Mouse (Mus musculus) forebrain, embryonic 15.5 days (tissue): Measurements from ENCODE around the gene D630003M21Rik. TPM values are rescaled to one million over a fixed set of nuclear protein-coding genes. Genes with fewer than 3 reads are reported as not detected.

ENCODE experiments used
- ATAC-seq: fragments of 200-750 bp; cut with Nextera tagmentation; replicated peaks from 2 replicates; pipeline ENCODE4 v1.8.0; 2017; ENCODE audit warnings: mild to moderate bottlenecking, moderate TSS enrichment, moderate library complexity
- H3K27ac ChIP-seq: fragments of 300-500 bp; sonication (generic); replicated peaks from 2 replicates; pipeline ENCODE4 v1.5.1; 2015; ENCODE audit warnings: mild to moderate bottlenecking, inconsistent platforms
- H3K27me3 ChIP-seq: fragments of 300-500 bp; sonication (generic); 2 replicates; pipeline ENCODE4 v1.6.1; 2015; ENCODE audit warnings: inconsistent platforms
- H3K36me3 ChIP-seq: fragments of 300-500 bp; sonication (generic); 2 replicates; pipeline ENCODE4 v1.6.1; 2015; ENCODE audit warnings: mild to moderate bottlenecking, inconsistent platforms
- H3K4me1 ChIP-seq: fragments of 300-500 bp; sonication (generic); 2 replicates; pipeline ENCODE4 v1.6.1; 2015; ENCODE audit warnings: inconsistent platforms
- H3K4me2 ChIP-seq: fragments of 300-500 bp; sonication (generic); replicated peaks from 2 replicates; pipeline ENCODE4 v1.6.1; 2015; ENCODE audit warnings: mild to moderate bottlenecking, inconsistent platforms
- H3K4me3 ChIP-seq: fragments of 300-500 bp; sonication (generic); 2 replicates; pipeline ENCODE4 v1.5.1; 2015; ENCODE audit warnings: mild to moderate bottlenecking, inconsistent platforms
- H3K9ac ChIP-seq: fragments of 300-500 bp; sonication (generic); replicated peaks from 2 replicates; pipeline ENCODE4 v1.6.1; 2015; ENCODE audit warnings: mild to moderate bottlenecking, inconsistent platforms
- H3K9me3 ChIP-seq: fragments of 300-500 bp; sonication (generic); 2 replicates; pipeline ENCODE4 v1.6.1; 2016; ENCODE audit warnings: inconsistent platforms
- WGBS: fragments of 180-500 bp; shearing (Covaris S2); methylation state at CpG from one replicate; pipeline ENCODE4 v1.1.7; 2015; ENCODE audit warnings: mixed read lengths; 5-methylcytosine and 5-hydroxymethylcytosine counted together
- polyA plus RNA-seq: library from polyadenylated mRNA; unstranded; fragments of >200 nt; fragmentation: Nextera tagmentation; extraction: Ambion mirVana; gene quantifications from 2 replicates; pipeline ENCODE4 v1.2.1, GENCODE M21; 2015

Gene D630003M21Rik
- polyA plus RNA-seq, 1 experiment from 2014 or later: 2.4 TPM

DNA sequence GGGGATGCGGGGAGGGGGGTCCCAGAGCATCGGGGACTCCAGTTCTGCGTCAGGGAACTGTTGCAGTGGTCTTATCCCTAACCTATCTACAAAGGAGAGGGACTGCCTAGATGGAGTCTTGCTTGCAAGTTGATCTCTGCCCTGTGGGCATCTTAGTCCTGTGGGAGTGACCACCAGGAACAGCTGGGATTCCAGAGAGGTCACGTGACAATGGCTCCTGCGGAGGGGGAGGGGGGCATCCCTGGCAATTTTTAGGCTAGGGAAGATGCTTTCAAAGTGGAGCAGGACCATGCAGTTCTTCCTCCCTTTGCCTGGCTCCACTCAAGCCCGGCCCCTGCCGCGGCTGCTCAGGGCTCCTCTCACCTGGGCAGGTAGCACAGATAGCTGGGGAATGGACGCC lies 19.2 kb downstream of the D630003M21Rik start:
- Histone ChIP-seq H3K27me3 (no peaks in the 10 kb centered on the region), H3K4me2 (no peak overlapping the region), H3K4me3 (no peak overlapping the region), H3K36me3 (no peaks in the 10 kb centered on the region), H3K27ac (no peak overlapping the region), H3K9ac (no peak overlapping the region), H3K4me1 (peaks cover 10% of the 10 kb centered on the region; the same call in 1 of the 2 replicates), H3K9me3 (no peaks in the 10 kb centered on the region)
- ATAC-seq: no peak
- 66% methylated on average over 9 of the region's 9 CpGs for WGBS

GRCm38 (mm10) chr2:158207848-158208247 lies 21.2 kb downstream of the D630003M21Rik start:
- no peak overlapping the region for H3K9ac ChIP-seq
- ATAC-seq: peak; percentile 49; the same call in 1 of the 2 replicates
- H3K4me3 ChIP-seq: no peak overlapping the region
- peaks cover 10% of the 10 kb centered on the region; the same call in 1 of the 2 replicates for H3K4me1 ChIP-seq
- WGBS: 5% methylated on average over 12 of the region's 12 CpGs
- no peak overlapping the region for H3K27ac ChIP-seq
- no peaks in the 10 kb centered on the region for H3K36me3 ChIP-seq
- H3K27me3 ChIP-seq: no peaks in the 10 kb centered on the region
- H3K9me3 ChIP-seq: no peaks in the 10 kb centered on the region
- H3K4me2 ChIP-seq: no peak overlapping the region

GRCm38 (mm10) chr2:158204114-158204513 lies 24.9 kb downstream of the D630003M21Rik start:
- no peaks in the 10 kb centered on the region for H3K9me3 ChIP-seq
- no peak overlapping the region for H3K27ac ChIP-seq
- no peak overlapping the region for H3K4me2 ChIP-seq
- ATAC-seq: 0 out of 2 replicates have a peak, but pooled peaks have one; percentile 54
- no peak overlapping the region for H3K9ac ChIP-seq
- no peaks in the 10 kb centered on the region for H3K27me3 ChIP-seq
- H3K36me3 ChIP-seq: no peaks in the 10 kb centered on the region
- WGBS: 4% methylated on average over 7 of the region's 7 CpGs
- H3K4me3 ChIP-seq: no peak overlapping the region
- H3K4me1 ChIP-seq: peaks cover 6% of the 10 kb centered on the region; the same call in 1 of the 2 replicates

DNA sequence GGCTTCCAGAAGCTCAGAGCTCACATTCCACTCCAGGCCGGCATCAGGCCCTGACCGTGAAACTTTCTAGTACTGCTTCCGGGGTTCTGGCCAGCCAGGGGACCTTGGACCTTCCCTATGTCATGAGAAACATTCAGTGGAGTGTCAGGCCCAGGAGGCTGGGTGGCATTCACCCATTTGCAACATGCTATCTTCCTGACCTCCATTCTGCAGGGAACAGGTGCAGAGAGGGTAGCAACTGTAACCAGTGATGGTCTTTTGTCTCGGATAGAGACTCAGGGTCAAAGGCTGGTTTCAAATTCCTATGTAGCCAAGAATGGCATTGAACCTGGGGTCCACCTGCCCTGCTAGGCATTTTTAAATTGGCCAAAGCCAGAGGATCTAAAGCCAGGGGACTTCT lies 25.3 kb downstream of the D630003M21Rik start:
- Histone ChIP-seq H3K4me1 (peaks cover 6% of the 10 kb centered on the region; the same call in 1 of the 2 replicates), H3K36me3 (no peaks in the 10 kb centered on the region), H3K4me3 (no peak overlapping the region), H3K4me2 (no peak overlapping the region), H3K27me3 (no peaks in the 10 kb centered on the region), H3K9me3 (no peaks in the 10 kb centered on the region), H3K27ac (no peak overlapping the region), H3K9ac (no peak overlapping the region)
- no peak for ATAC-seq
- WGBS: 88% methylated on average over 4 of the region's 4 CpGs

- Histone ChIP-seq H3K4me2 (no peak overlapping the region), H3K9me3 (no peaks in the 10 kb centered on the region), H3K4me3 (no peak overlapping the region), H3K27me3 (no peaks in the 10 kb centered on the region), H3K9ac (no peak overlapping the region), H3K36me3 (no peaks in the 10 kb centered on the region), H3K4me1 (peaks cover 2% of the 10 kb centered on the region; the same call in 1 of the 2 replicates), H3K27ac (no peak overlapping the region)
- 65% methylated on average over 3 of the region's 3 CpGs for WGBS
- ATAC-seq: no peak
Observed at GRCm38 (mm10) chr2:158199281-158199680, 29.7 kb downstream of the D630003M21Rik start.

DNA sequence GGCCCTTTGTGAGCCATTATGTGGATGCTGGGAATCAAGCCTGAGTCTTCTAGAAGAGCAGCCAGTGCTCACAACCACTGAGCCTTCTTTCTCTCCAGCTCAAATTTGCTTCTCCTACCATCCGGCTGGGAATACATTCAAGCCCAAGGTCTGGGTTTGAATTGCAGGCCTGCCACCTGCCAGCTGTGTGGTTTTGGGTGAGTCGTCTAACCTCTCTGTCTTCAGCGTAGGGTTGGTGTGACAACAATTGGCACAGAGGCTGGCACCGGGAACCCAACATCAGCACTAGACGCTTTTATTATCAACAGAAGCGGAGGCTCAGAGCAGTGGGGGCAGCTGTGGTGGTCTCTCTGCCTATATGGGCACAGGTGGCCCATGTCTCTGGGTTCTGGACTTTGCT lies 30.2 kb downstream of the D630003M21Rik start:
- H3K27me3 ChIP-seq: no peaks in the 10 kb centered on the region

GRCm38 (mm10) chr2:158197971-158198370 lies 31.1 kb downstream of the D630003M21Rik start:
- no peak overlapping the region for H3K4me3 ChIP-seq
- 85% methylated on average over 5 of the region's 5 CpGs for WGBS
- H3K36me3 ChIP-seq: no peaks in the 10 kb centered on the region
- no peak overlapping the region for H3K9ac ChIP-seq
- H3K4me1 ChIP-seq: peaks cover 13% of the 10 kb centered on the region
- H3K9me3 ChIP-seq: no peaks in the 10 kb centered on the region
- no peaks in the 10 kb centered on the region for H3K27me3 ChIP-seq
- ATAC-seq: no peak
- H3K4me2 ChIP-seq: no peak overlapping the region
- H3K27ac ChIP-seq: no peak overlapping the region

More for the DNA sequence above, 30.2 kb downstream of the D630003M21Rik start:
- Histone ChIP-seq H3K27ac (no peak overlapping the region), H3K36me3 (no peaks in the 10 kb centered on the region), H3K9me3 (no peaks in the 10 kb centered on the region), H3K4me2 (no peak overlapping the region), H3K4me3 (no peak overlapping the region), H3K4me1 (peaks cover 6% of the 10 kb centered on the region), H3K9ac (no peak overlapping the region)
- WGBS: 86% methylated on average over 6 of the region's 6 CpGs
- no peak for ATAC-seq

GRCm38 (mm10) chr2:158194945-158195640 lies 33.9 kb downstream of the D630003M21Rik start:
- ATAC-seq: peak; percentile 49; the same call in 1 of the 2 replicates
- WGBS: 18% methylated on average over 10 of the region's 10 CpGs
- H3K9me3 ChIP-seq: no peaks in the 10 kb centered on the region
- no peak overlapping the region for H3K27ac ChIP-seq
- H3K9ac ChIP-seq: no peak overlapping the region
- peaks cover 13% of the 10 kb centered on the region for H3K4me1 ChIP-seq
- no peaks in the 10 kb centered on the region for H3K27me3 ChIP-seq
- no peak overlapping the region for H3K4me2 ChIP-seq
- H3K36me3 ChIP-seq: no peaks in the 10 kb centered on the region
- no peak overlapping the region for H3K4me3 ChIP-seq

DNA sequence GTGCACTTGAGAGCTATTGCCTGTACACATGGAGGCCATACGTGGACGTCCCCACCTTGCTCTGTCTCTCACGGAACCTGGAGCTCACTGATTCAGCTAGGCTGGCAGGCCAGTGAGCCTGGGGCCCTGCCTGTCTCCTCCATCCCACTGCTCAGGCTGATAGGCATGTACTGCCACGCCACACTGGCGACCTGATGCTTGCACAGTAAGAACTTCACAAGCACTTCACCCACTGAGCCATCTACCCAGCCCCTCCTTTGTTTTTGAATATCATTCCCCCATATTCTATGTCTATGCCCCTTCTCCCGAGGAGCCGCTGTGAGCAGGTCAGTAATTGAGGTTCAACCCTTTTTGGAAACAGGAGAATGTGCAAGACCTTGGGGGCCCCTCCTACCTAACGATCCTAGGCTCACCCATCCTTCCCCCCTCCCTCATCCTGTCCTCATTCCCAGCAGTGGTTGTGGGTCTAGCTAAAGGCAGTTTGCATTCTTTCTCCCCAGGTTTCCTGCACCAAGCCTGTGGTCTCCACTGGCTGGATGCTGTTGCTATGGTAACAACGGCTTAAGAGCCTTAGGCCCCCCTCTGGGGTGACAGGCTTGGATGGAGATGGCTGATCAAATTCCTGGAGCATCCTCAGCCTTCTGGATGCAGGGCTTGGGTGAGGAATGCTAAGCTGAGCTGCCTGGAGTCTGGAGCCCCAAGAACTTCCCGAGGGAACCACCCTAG lies 35.2 kb downstream of the D630003M21Rik start:
- H3K9me3 ChIP-seq: no peaks in the 10 kb centered on the region
- no peaks in the 10 kb centered on the region for H3K27me3 ChIP-seq
- no peak overlapping the region for H3K9ac ChIP-seq
- 20% methylated on average over 10 of the region's 10 CpGs for WGBS
- H3K27ac ChIP-seq: peak overlapping the region; percentile 35
- no peak overlapping the region for H3K4me2 ChIP-seq
- H3K4me3 ChIP-seq: no peak overlapping the region
- H3K4me1 ChIP-seq: peaks cover 13% of the 10 kb centered on the region
- no peak for ATAC-seq
- H3K36me3 ChIP-seq: no peaks in the 10 kb centered on the region

DNA sequence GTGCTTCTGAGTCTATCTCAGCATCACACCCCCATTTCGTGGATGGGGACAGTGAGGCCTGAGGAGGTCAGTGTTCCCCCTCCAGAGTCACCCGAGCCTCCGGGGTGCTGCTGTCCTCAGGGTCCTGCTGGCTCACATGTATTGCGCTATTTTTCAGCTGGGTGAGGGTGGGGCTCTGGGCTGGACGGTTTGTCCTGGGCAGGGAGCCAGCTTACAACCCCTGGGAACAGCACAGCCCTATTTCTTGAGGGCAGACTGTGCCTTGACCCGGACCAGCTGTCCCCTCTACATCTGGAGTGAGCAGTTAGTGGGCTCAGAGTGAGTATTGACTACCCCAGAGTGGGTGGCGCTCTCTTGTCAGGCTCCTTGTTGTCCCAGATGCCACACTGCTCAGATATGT lies 37.9 kb downstream of the D630003M21Rik start:
- H3K4me1 ChIP-seq: peaks cover 23% of the 10 kb centered on the region
- no peak overlapping the region for H3K9ac ChIP-seq
- H3K4me3 ChIP-seq: no peak overlapping the region
- no peaks in the 10 kb centered on the region for H3K36me3 ChIP-seq
- no peak overlapping the region for H3K4me2 ChIP-seq
- WGBS: 67% methylated on average over 7 of the region's 7 CpGs
- no peak overlapping the region for H3K27ac ChIP-seq
- H3K27me3 ChIP-seq: no peaks in the 10 kb centered on the region
- no peaks in the 10 kb centered on the region for H3K9me3 ChIP-seq
- ATAC-seq: no peak

DNA sequence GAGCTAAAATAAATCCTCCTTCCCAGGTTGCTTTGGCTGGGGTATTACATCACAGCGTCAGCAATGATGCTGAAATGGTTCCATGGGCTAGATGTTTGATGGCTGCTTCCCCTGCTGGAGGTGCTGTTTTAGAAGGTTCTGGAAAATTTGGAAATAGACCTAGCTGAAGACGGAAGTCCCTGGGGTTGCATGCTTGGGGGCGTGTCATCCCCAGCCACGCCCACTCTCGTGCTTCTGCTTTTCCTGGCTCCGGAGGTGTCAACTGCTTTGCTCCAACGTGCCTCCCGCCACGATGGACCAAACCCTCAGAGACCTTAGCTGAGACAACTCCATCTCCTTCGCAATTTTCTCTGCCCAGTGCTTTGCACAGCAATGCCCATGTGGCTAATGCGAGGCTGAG lies 39.6 kb downstream of the D630003M21Rik start:
- WGBS: 84% methylated on average over 11 of the region's 11 CpGs
- H3K4me1 ChIP-seq: peaks cover 26% of the 10 kb centered on the region
- no peaks in the 10 kb centered on the region for H3K9me3 ChIP-seq
- no peaks in the 10 kb centered on the region for H3K36me3 ChIP-seq
- no peak overlapping the region for H3K9ac ChIP-seq
- H3K4me2 ChIP-seq: no peak overlapping the region
- ATAC-seq: no peak
- no peak overlapping the region for H3K4me3 ChIP-seq
- H3K27ac ChIP-seq: no peak overlapping the region
- H3K27me3 ChIP-seq: no peaks in the 10 kb centered on the region

- no peak overlapping the region for H3K4me2 ChIP-seq
- WGBS: 35% methylated on average over 11 of the region's 11 CpGs
- no peak overlapping the region for H3K9ac ChIP-seq
- H3K27ac ChIP-seq: peak overlapping the region; percentile 42; the same call in 1 of the 2 replicates
- no peaks in the 10 kb centered on the region for H3K27me3 ChIP-seq
- peaks cover 28% of the 10 kb centered on the region for H3K4me1 ChIP-seq
- H3K36me3 ChIP-seq: no peaks in the 10 kb centered on the region
- no peak overlapping the region for H3K4me3 ChIP-seq
- no peaks in the 10 kb centered on the region for H3K9me3 ChIP-seq
- ATAC-seq: peak; percentile 57; the same call in 1 of the 2 replicates
Observed at GRCm38 (mm10) chr2:158186206-158186871, 42.7 kb downstream of the D630003M21Rik start.
